Mouse (Mus musculus): Measurements from ENCODE around the gene Nat8.
"Not testable (repeated sequence)": the region's sequence is repeated elsewhere in the genome, so short reads cannot be mapped to it uniquely, and the experiment has no call there.

The Nat8 gene

DNA sequence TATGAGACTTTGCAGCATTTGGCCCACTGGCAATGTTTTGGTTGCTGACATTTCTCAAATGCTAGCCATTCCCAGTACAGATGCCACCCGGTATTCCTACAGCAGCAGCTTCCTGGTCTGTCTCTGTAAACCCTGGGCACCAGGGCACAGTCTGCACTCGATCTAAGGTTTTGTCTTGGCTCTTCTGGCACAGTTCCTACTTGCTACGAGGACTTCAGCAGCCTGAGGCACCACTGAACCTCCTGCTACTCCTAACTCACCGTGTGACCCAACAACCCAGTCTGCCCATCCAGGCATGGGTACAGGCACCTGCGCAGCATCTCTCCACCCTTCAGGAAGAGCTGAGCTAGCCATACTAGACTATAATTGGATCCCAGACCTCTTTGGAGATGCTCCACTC lies 4.2 kb upstream of the Nat8 start:
- in situ Hi-C loops (cut with MboI, MseI), result not testable (repeated sequence)

DNA sequence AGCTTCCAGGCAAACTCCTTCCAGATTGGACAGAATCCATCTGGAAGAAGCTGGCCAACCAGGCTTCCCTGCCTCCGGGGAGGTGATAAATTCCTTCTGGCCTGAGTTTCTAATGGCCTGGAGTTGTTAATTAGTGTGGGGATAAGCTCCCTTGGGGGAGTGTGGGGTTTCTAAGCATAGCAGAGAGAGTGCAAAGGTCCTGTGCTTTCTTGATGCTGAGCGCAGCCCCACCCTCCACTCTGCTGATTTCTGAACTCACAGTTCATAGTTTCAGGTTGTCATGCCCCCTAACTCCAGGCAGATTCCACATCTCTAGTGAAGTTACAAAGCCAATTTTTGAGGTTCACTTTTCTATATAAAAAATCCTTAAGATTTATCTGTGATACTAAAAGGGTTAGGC lies 3.2 kb upstream of the Nat8 start:
- in situ Hi-C loops (cut with MboI, MseI), result not testable (repeated sequence)

DNA sequence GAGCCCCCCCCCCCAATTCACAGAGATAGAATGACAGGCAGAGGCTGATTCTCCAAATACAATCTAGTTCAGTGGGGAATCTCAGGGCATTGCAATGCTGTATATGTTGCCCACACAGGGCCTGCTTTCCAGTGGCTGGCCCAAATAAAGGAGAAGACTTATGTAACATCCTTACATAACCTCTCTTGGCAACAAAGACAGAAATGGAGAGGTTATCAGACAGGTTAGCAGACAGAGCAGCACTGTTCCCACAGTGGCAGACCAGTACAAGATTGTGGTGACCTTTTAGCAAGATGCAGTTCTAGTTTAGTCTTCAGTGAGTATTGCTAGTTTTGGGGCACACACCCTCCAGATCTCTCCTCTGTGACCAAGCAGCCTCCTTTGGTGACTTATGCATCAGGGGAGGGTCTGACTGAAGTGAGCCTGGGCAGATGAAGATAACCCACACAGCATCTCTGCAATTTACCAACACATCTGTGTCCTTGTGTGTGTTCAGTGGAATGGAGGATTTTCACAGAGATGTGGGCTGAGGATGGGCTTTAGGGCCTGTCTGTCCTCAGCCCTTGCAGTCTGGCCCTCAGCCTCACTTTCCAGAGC lies 2.7 kb upstream of the Nat8 start:
- in situ Hi-C loops (cut with MboI, MseI), result loop anchor here in 1 of 2 experiments (5.0 kb wide), 2 partner anchors 63 to 173 kb away; no protein-coding TSS in a partner anchor

DNA sequence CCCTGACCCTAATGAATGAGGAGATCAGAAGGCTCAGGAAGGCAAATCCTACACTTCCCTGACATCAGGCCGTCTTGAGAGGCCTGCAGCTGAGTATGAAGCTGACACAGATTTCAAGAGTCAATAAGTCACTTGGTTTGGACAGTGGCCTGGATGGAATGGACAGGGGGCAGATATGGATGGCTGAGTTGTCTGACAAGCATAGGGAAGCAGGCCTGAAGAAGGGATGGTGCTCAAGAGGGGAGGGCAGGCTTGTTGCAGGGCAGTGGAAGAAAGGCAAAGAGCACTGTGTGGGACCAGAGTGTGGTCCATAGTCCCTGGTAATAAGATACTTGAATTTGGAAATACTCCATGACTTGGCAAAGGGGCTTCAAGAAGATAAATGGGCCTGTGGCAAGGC lies 2.4 kb downstream of the Nat8 start:
- in situ Hi-C loops (cut with MboI, MseI), result loop anchor here in 1 of 2 experiments (5.0 kb wide), 1 partner anchor 163 kb away; no protein-coding TSS in a partner anchor

DNA sequence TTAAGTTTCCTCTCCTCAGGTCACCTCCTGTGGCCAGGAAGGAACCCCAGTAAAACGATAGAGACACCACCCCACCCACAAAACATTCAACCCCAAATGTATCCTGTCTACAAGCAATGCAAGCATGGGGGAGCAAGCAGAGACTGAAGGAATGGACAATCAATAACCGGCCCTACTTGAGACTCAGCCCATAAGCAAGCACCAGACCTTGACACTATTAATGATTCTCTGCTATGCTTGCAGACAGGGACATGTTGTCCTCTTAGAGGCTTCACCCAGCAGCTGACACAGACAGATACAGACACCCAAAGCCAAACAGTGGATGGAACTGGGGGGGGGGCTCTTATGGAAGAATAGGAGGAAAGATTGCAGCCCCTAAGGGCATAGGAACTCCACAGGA lies 6.0 kb downstream of the Nat8 start:
- in situ Hi-C loops (cut with MboI, MseI), result loop anchor here in 1 of 2 experiments (5.0 kb wide), 1 partner anchor 166 kb away; no protein-coding TSS in a partner anchor

DNA sequence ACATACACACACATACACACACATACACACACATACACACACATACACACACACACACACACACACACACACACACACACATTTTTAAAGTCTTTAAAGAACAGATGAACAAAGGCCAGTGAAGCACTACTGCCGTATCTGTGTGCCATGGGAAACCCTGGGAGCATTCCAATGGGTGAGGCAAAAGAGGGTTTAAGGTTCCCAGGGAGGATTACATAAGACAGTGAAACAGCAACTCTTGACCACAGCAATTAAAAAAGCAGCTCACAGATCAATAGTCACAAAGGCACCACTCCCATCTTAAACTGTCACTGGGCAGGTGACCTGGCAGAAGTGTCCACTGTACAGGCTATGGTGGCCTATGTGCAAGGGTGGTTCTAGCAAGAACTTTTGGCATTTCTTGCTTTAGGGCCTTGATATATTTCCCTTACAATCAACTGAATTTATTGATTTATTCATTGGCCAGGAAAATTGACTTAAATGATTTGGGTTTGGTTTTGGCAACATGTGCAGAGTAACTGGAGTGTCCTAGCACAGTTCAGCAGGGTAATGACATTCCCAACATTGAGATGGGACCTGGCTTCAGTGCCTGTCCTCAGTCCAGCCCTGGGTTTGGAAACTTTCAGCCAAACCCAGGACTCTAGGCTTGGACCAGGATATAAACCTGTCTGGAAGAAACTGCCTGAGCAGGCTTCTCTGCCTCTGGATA lies 8.3 kb downstream of the Nat8 start:
- in situ Hi-C loops (cut with MboI, MseI), result no loop called here

DNA sequence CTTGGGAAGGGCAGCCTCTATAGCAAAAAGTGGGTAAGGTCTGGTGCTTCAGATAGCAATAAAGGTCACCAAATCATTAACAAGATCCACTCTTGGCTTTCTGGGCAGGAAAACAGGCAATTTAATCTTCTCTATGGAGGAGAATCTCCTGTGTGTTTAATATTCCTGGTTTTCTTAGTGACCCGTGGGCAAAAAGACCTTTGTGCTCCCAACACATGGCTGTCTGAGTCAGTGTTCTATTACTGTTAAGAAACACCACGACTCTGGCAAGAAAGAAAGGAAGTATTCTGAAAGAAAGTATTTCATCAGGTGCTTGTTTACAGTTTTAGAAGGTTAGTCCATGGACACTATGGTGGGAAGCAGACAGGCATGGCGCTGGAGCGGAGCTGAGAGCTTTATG lies 9.6 kb downstream of the Nat8 start:
- in situ Hi-C loops (cut with MboI, MseI), result no loop called here

DNA sequence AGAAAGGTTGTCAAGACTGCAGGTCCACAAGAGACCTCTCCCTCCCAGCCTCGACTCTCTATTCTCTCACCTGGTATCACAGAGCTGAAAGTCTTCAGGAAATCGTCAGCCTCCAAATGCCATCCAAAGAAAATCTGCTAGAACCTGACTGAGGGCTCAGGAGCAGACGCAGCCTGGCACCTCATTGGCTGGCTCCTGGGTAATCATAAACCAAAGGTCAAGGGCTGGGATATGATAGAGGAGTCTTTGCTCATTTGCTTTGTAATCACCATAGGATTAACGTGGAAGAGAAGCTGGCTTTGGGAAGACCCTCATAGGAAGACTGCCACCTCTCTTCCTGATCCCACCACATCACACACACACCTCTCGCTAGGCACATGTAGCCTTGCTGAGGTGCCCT lies 11.0 kb downstream of the Nat8 start, which contains the start of the genes Nat8f6 and Nat8f5:
Nat8f6 (minus strand) TSS at position 118 of the 400 bp plus-strand sequence.
Nat8f5 (minus strand) TSS at position 136 of the 400 bp plus-strand sequence.
- in situ Hi-C loops (cut with MboI, MseI), result no loop called here

DNA sequence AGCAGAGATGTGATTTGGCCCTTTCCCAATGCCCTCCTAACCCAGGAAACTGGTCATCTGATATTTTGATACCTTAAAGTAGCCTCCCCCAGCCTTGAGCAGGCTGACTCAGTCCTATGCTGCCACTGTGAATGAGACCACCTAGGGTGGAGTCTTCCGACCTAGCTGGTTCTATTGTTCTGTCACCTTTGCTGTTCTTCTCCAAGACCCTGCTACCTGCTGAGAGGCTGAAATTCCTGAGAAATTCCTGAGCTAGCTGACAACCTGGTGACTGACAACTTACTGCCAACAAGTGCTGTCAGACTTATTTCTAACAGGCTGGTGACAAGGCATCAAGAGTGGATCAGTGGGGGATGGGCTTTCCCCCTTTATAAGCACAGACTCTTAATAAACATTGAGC lies 13.5 kb downstream of the Nat8 start:
- in situ Hi-C loops (cut with MboI, MseI), result no loop called here

DNA sequence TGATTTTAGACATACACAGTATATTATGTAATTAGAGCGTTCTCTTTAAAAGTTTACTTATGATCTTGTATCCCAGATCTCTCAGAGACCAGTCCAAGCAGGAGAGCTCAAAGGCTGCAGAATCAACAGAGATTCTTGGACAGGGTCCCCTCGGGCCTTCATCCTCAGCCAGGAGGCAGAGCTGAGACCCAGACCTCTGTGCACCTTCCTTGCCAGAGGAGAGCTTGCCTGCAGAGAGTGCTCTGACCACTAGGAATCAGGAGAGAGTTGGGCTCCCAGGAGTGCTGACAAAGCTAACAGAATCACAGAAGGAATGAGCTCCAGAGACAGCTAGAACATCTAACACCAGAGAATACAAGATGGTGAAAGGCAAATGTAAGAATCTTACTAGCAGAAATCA lies 18.5 kb downstream of the Nat8 start:
- in situ Hi-C loops (cut with MboI, MseI), result loop anchor here in 1 of 2 experiments (5.0 kb wide), 1 partner anchor 51 kb away; no protein-coding TSS in a partner anchor

DNA sequence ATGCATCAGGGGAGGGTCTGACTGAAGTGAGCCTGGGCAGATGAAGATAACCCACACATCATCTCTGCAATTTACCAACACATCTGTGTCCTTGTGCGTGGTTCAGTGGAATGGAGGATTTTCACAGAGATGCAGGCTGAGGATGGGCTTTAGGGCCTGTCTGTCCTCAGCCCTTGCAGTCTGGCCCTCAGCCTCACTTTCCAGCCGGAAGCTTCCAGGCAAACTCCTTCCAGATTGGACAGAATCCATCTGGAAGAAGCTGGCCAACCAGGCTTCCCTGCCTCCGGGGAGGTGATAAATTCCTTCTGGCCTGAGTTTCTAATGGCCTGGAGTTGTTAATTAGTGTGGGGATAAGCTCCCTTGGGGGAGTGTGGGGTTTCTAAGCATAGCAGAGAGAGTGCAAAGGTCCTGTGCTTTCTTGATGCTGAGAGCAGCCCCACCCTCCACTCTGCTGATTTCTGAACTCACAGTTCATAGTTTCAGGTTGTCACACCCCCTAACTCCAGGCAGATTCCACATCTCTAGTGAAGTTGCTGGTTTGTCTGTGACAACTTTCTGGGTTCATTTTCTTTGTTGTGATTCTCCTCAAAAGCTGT lies 20.8 kb downstream of the Nat8 start:
- in situ Hi-C loops (cut with MboI, MseI), result loop anchor here in 1 of 2 experiments (5.0 kb wide), 1 partner anchor 49 kb away; no protein-coding TSS in a partner anchor

DNA sequence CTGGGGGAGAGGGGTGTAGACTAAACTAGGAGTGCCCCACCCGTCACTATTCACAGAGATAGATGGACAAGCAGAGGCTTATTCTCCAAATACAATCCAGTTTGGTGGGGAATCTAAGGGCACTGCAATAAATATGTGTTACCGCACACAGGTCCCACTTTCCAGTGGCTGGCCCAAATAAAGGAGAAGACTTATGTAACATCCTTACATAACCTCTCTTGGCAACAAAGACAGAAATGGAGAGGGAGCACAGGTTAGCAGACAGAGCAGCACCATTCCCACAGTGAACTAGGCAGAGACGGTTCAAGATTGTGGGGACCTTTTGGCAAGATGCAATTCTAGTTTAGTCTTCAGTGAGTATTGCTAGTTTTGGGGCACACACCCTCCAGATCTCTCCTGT lies 21.4 kb downstream of the Nat8 start:
- in situ Hi-C loops (cut with MboI, MseI), result loop anchor here in 1 of 2 experiments (5.0 kb wide), 1 partner anchor 48 kb away; no protein-coding TSS in a partner anchor

DNA sequence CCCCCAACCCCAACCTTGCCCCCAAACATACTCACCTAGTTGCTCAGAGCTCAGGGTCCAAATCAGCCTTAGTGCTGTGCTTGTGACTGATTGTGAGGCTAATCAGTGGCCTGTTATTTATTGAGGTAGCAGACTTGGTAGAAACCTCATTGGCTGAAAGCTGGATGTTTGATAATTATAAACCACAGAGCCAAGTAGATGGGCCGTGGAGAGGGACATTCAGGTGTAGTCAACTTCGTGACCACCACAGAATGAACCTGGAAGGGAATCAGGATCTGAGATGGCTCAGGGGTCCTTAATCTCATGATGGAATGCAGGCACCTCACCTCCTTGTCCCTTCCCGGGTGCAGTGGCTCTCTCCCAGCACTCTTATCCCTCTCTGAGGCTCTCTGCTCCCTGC lies 22.1 kb downstream of the Nat8 start:
- in situ Hi-C loops (cut with MboI, MseI), result loop anchor here in 1 of 2 experiments (5.0 kb wide), 1 partner anchor 47 kb away; no protein-coding TSS in a partner anchor

DNA sequence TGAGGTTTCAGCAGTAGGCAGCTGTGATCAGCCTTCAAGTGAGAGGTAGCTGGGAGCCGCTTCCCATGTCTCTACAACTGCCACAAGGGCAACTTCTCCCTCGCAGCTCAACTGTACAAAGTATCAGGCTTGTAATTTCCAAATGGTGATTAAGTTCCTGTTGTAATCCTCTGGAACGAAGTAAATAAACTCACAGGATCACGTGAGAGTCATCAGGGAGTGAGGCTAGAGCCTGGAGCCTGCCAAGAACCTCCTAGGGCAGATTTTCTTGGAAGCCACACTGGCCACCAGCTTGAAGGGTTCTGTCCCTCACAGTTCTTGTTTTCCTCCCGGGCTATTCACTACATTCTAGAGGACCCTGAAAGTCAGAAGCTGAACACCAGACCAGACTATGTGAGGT lies 28.7 kb downstream of the Nat8 start:
- in situ Hi-C loops (cut with MboI, MseI), result loop anchor here (5.0 kb wide), 2 partner anchors 46 to 101 kb away; no protein-coding TSS in a partner anchor

Measured in T-helper 17 cell (primary cell).